Mouse (Mus musculus): ENCODE data around the gene Baz2a.
"Not testable (repeated sequence)": the region's sequence is repeated elsewhere in the genome, so short reads cannot be mapped to it uniquely, and the experiment has no call there.

Gene Baz2a

DNA sequence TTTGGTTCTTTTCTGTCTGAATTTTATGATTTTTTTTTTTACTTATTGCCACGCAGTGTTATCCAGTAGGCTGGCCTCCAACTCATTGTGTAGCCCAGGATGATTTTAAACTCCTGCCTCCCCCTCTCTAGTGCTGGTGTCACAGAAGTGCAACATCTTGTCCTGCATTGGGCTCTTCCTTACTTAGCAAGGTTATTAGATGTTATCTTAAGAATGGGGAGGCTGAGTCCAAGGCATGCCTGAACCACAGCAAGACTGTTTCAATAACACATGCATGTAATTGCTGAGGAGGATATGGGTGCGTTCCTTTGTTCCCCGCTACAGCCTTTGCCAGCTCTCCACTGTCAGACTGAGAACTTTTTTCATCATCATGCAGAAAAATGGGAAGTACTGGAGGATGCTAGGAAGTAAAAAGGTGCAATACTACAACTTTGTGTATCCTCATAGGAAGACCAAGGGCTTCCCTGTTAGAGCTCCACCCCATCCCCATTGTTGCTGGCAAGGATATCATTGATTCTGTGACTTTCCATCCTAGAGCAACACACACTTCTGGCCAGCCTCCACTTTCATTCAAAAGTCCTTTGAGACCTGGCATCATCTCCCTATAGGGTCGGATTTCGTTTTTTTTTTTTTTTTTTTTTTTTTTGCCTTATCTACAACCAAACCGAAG is 9.4 kb upstream of the Baz2a start:
- DNase-seq (ENCODE audit: low read depth, low spot score): peak; percentile 42

DNA sequence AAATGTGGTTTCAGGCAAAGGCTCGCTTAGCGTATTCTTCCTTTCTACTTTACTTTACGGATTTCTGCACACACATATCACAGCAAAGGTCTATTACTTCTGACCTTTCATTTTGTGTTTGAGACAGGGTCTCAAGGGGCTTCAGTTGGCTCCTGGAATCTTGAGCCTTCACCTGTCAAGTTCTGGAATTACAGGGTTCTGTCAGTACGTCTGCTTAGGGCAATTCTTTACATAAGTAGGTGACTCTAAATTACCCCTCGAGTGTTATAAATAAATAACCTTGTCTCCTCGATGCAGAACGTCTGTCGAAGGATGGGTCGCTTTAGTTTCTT is 8.9 kb upstream of the Baz2a start:
- no peak for DNase-seq (ENCODE audit: low read depth, low spot score)

DNA sequence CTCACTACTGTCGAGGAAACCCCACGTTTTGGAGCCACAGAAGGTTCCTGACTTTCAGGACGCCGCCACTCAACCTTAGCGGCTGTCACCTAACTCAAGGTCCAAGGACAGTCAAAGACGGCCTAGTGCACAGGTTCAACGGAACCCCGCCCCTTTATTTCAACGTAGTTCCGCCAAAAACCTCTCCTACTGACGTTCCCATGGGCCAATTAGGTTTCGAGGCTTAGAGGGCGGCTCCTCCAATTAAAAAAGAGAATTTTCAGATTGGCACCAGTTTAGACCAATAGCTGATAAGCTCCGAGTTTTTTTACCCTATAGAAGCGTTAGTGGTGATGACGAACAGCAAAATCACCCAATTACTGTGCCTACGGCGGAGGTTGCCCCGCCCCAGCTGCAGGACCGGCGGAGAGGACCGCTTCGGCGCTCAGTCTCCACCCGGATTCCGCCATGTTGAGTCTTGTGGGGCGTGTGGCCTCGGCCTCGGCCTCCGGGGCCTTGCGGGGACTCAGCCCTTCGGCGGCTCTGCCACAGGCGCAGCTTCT is 8.4 kb upstream of the Baz2a start, which contains the start of gene Atp5b:
TSS of gene Atp5b (plus strand) at position 394 of the 542 bp plus-strand sequence.
- peak; percentile 100 for DNase-seq (ENCODE audit: low read depth, low spot score)

DNA sequence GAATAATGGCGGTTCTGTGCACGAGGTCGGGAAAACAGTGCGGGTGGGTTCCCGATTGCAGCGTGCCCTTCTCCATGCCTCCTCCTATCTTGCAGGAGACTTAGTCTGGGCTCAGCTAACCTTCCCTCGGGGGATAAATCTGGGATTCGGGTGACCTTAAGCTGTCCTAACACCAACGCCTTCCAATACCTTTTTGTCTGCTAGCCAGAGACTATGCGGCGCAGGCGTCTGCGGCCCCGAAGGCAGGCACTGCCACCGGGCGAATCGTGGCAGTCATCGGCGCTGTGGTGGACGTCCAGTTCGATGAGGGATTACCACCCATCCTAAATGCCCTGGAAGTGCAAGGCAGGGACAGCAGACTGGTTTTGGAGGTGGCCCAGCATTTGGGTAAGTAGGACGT is 7.7 kb upstream of the Baz2a start:
- DNase-seq (ENCODE audit: low read depth, low spot score): no peak

DNA sequence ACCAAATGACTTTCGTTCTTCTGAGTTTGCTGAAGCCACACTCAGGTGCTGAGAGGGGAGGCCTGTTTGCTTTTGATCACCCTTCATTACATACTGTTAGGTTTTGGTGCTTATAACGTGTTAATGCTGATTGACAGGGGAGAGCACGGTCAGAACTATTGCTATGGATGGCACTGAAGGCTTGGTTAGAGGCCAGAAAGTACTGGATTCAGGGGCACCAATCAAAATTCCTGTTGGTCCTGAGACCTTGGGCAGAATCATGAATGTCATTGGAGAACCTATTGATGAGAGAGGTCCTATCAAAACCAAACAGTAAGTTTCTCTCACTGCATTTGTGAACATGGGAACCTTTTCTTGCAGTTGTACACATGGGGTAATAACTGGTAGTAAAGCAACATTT is 7.2 kb upstream of the Baz2a start:
- DNase-seq (ENCODE audit: low read depth, low spot score): peak; percentile 44

DNA sequence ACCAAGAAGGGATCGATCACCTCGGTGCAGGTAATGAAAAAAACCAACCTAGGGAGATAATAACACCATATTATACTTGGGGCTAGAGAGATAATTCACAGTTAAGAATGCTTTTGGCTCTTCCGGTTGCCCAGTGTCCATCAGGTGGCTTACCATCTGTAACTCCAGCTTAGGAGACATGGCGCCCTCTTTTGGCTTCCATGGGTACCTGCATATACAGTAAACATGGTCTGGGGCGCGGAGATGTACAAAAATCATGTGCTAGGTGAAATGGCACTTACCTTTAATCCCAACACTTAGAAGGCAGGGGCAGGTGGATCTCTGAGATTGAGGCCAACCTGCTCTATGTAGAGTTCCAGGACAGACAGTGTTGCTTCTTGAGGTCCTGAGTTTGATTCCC is 5.0 kb upstream of the Baz2a start:
- DNase-seq (ENCODE audit: low read depth, low spot score): peak; percentile 66

DNA sequence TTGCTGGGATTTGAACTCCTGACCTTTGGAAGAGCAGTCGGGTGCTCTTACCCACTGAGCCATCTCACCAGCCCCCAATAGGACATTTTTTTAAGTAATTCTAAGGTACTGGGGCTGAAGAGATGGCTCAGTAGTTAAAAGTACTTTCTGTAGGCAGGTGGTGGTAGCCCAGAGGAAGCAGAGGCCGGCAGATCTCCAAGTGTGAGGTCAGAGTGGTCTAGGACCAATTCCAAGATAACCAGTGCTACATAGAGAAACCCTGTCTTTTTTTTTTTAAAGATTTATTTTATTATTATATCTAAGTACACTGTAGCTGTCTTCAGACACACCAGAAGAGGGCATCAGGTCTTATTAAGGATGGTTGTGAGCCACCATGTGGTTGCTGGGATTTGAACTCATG is 4.2 kb upstream of the Baz2a start:
- DNase-seq (ENCODE audit: low read depth, low spot score): not testable (repeated sequence)

DNA sequence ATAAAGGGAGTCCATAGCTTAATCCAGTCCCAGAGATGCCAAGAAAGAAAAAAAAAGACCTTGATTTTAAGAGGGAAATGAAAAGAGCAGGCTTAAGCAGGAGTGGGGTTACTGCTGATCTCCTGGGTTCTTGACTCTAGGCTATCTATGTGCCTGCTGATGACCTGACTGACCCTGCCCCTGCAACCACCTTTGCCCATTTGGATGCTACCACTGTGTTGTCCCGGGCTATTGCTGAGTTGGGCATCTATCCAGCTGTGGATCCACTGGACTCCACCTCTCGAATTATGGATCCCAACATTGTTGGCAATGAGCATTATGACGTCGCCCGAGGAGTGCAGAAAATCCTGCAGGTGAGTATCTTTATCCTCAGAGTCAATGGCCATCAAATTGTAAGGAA is 3.2 kb upstream of the Baz2a start:
- DNase-seq (ENCODE audit: low read depth, low spot score): no peak

DNA sequence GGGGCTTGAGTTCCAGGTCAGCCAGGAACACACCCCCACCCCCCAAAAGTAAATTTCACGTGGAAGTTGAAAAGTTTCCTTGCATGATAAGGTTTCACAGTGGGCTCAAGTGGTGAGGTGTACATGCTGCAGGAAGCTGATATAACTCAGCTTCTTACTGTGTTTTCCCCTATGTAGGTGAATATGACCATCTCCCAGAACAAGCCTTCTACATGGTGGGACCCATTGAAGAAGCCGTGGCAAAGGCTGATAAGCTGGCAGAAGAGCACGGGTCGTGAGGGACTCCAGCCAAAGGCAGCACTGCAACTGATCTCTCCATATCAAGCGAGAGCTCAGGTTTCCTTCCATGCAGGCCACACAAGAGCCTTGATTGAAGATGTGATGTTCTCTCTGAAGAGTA is 1.5 kb upstream of the Baz2a start:
- no peak for DNase-seq (ENCODE audit: low read depth, low spot score)

DNA sequence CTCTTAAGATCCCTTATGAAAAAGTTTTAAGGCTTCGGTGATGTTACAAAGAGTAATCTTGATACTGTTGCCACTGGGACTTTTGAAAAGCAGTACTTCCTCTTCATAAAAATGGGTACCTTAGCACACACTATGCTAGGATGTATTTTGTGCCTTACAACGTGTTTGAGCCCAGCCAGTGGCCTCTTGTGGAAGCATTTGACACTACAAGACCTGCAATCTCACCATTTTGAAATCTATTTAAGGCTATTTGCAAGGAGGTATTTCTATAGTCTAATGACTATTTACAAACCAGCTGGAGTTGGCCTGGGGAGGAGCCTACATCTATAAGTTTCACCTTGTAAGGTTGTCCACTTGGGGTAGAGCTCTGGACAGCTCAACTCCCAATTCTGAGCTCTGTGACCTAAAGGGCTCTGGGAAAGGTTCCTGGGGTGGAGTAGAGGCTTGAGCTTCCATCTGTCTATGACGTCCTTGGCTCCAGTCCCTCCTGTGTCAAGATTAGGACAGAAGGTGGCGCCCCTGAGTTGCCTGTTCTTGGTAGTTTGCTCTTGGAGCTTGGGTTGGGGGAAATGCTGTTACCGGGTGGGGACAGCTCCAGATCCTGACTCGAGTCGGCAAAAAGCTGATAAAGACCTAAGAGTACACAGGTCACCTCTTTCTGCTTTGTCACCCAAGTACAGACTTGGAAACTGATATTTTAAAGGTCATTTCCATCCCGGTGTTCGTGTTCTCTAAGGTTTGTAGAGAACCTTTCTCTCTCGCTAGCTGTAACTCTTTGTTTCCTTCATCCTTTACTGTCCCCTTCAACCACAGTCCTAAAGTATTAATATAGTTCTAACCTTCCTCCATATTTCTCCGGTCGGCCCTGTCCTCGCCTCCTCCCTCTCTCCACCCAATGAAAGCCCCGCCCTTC is 470 bp upstream of the Baz2a start:
- DNase-seq (ENCODE audit: low read depth, low spot score): peak; percentile 97

DNA sequence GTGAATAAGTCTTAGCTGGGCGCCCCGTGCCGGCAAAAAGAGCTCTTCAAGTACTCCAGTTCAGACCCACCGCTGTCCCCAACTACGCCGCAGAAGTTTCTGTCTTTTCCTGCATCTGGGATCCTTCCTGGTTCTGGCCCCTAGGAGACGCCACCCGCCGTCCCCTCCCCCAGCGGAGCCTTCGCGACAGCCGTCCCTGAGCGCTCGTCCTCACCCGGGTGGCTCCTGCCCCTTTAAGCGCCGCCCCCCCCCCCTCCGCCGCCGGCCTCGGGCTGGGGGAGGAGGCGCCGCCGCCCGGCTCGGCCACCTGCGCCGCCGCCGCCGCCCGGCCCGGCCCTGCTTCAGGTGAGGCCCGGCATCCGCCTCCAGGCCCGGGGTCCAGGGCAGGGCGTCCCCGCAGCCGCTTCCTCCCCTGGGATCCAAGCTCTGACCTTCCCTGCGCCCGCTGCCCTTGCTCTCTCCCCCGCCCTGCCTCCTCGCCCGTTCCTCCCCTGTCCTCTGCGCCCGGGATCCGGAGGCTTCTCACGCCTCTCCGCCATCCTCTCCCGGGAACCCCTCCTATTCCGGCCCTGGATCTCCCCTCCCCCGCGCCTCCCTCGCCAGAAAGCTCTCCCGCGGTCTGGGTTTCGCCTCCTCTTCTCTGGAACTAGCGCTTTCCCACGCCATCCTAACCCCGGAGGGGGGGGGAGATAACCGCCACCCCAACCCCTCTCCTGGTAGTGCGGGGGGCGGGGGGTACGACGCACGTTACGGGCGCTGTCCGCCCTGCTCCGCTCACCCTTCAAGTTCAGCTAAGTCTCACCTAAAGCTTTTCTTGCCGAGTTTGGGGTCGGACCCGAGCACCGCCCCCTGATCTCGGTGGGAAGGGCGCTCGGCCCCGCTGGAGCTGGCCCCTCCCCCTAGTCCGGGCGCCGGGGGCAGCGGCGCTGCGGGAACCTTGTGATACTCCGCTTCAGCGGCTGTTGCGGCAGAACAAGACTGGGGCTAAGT is 1.4 kb downstream of the Baz2a start:
- DNase-seq (ENCODE audit: low read depth, low spot score): peak; percentile 67

DNA sequence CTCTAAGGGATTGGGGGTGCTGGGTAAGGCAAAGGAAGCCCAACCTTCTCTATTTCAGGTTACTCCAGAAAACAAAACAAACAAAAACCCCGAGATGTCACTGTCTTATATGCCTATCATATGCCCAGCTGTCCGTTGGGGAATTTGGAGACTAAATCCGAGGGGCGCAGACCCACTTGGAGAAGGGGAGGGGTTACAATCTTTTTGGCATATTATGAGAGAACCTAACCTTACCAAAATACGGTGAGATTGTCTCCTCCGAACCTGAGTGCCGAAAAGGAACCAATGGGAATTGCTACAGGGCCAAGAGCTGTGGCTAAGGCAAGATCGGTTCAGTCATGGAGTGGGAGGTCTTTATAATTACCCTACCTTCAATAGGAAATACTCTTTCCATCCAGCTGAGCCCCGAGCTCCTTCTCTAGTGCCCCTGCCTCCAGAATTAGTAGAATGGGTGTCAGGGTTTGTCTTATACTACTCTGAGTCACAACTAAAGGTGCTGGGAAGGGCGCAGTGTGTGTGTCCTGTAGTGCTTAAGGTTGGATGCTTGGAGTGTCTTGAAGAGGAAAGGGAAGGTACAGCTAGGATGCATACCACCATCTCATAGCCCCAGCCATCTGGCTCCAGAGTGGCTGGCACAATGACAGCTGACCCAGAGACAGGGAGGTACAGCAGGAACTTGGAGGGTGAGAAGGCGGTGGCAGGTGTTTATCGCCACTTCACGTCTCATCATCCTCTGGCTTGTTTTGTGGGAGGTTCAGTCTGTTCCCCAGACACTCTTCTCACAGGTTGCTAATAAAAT is 2.3 kb downstream of the Baz2a start:
- peak; percentile 41 for DNase-seq (ENCODE audit: low read depth, low spot score)

DNA sequence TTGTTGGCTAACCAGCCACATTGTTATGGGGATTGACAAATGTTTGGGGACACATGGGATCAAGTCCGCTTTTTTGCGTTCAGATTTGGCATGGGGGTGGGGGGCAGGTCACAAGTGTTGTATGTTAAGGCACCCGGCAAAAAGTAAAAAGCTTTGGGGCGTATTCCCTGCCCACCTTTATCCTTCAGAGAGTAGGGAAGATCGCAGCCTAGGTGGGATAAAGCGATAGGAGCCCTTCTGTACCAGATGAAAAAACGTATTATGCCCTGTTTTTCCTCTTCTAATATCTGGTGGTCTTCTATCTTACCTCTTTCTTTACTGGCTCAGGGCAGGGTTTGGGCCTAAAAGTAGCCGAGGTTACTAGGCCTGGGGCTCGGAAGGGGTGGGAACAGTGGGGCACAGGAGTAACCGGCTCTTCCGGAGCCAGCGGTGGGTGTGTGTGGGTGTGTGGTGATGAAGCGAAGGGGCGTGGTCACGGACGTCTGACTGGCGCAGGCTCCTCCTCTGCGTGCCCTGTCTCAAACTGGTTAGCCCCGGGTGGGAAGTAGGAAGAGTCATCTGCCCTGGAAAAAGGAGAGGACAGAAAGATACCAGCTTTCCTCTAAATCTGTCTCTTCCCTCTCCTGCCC is 3.1 kb downstream of the Baz2a start:
- DNase-seq (ENCODE audit: low read depth, low spot score): peak; percentile 94

DNA sequence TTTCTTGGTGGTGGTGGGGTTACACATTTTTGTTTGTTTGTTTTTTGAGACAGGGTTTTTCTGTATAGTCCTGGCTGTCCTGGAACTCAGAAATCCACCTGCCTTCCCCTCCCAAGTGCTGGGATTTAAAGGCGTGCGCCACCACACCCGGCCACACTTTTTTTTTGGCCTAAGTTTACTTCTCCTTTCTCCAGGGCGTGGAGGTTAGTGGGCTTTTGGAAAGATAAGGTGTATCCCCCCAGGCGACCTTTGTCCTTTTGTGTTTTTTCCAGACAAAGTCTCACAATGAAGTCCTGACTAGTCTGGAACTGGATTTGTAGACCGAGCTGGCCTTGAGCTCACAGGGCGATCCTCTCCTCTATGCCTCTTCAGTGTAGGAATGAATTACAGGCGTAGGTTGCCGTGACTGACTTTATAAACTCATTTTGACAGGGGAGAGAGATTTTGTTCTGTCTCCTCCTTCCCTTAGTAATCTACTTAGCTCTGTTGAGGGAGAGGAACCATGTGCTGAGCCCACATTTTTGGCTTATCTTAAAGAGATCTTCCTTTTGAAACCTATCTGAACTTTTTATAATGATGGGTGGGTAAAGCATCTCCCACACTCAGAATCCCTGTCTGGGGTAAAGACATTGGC is 3.7 kb downstream of the Baz2a start:
- DNase-seq (ENCODE audit: low read depth, low spot score): no peak

DNA sequence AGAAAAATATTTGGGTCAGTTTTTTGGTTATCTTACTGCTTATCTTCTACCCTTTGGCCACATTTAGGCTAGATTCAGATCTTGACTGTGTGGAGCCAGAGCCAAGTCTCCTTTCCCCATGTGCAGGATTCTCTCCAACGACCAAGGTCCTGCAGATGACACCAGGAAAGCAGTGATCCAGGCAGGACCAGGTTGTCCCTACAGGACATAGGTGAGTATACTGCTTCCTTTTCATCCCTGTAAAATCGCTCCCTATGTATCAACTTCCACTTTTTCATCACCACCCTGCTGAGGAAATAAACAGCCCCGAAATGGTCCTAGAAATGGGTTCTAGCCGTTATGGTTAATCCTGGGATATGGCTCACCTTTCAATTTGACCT is 4.9 kb downstream of the Baz2a start:
- DNase-seq (ENCODE audit: low read depth, low spot score): no peak

DNA sequence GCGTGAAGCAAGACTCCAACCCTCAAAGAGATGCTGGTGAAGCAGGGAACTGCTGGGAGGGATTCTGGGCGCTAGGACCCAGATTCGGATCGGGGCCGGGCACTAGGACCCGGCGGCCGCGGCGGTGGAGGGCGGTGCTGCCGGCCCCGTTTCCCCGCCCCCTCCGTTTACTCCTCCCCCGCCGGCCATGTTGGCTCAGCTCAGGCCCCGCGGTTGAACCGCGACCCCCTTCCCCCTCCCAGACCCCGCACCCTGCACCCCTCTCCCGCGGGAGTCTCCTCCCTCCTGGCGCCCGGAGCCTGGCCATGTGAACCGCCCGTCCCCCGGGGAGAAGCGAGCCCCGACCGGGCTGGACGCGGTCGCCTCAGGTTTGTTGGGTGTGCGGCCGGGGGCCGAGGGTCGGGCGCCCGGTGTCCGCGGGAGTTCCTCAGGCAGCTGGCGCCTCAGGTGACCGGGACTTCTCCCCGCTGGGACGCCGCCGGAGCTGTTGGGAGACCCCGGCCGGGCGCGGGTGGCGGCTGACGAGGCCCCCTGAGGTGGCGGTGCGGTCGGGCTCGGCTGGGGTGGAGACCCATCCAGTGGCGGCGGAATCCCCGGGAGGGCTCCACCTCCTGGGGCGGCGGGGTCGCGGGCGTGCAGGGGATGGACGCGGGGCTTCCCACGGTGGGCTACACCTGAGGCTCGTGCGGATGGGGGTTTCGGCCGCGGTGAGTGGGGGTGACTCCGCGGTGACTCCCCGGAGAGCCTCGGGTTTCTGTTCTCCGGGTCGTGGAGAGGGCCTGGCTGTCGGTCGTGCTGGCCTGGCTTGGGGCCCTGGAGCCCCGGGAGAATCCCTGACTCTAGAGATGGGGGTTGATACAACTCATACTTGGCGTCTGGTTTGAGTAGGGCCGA is 5.6 kb downstream of the Baz2a start:
- DNase-seq (ENCODE audit: low read depth, low spot score): peak; percentile 79

DNA sequence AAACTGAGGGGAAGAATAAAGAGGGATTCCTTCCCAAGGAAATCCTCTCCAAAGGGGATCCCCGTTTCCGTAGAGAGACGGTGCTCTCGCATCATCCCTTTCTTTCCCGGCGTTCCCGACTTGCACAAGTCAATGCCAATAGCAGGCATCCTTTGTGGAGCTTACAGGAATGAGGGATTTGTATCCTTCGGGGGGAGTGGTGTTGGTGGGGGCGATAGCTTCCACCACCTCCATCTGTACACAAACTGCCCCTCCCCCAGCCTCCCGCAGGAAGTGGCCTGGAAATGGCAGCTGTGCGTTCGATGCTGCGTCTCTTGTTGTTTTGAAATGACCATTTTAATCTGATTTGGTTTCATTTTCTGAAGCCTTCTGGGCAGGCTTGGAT is 6.2 kb downstream of the Baz2a start:
- DNase-seq (ENCODE audit: low read depth, low spot score): peak; percentile 64

DNA sequence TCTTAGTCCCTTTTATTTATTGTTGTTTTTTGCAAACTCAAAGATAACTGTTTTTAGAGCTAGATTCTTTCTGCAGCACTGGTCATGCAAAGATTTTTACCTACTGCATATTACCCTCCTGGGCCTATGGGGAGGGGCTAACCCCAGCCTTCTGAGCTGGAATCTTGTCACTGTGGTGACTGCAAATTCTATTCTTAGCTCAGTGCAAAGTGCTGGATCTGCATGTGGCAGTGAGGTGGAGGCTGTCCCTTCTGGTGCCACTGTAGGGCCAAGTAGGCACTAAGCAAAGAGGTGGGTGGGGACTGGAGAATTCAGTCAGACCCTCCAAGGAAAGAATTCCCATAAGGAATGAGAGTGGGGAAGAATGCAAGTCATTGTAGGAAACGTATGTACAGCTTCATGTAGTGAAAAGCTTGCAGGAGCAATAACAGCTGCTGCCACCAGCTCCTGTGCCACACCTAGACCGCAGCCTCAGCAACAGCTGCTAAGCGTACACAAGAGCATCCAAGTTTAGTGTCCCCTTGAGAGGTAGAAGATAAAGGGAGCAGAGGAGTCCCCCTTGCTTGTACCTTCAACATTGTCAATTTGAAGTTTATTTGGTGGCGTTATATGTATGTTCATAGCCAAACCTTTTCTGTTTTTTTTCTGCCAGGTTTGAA is 18.9 kb downstream of the Baz2a start:
- DNase-seq (ENCODE audit: low read depth, low spot score): no peak
